In genomic region chr10:39552351-39552814, GRCm38 (mm10) we compare ENCODE assay signal across 9 mouse cellular contexts.
A peak's percentile ranks its signal among the peaks of the same experiment; 100 is the strongest.
DNase-seq lines count a peak whose midpoint lies in the region; ATAC-seq and TF ChIP-seq lines count a peak whose summit lies in the region.
"Had no signal": no experiment of that assay in that cellular context is flagged by ENCODE, and none has a peak within 500 bp of the region (broad histone marks: within the 10 kb centered on the region; RNA-seq: fewer than 3 reads in every experiment).

No protein-coding gene starts in this region.

- H3K9ac ChIP-seq in hindbrain, postnatal 0 days (replicated peaks; ENCODE audit: low read length) = peak overlapping the region; percentile 25

- peak; percentile 59 for ATAC-seq in hindbrain, postnatal 0 days

- H3K27me3 ChIP-seq in hindbrain, postnatal 0 days (ENCODE audit: insufficient read depth, low read length) = no peaks in the 10 kb centered on the region

- no peaks in the 10 kb centered on the region for H3K9me3 ChIP-seq in hindbrain, postnatal 0 days (ENCODE audit: low read length)

- no peak for TF ChIP-seq CTCF in hindbrain, postnatal 0 days (IDR thresholded peaks at IDR 0.05; ENCODE audit: low read depth)
- TF ChIP-seq CTCF in olfactory bulb, adult 2 months (IDR thresholded peaks at IDR 0.05; ENCODE audit: insufficient read depth, low read depth, low read length) = no peak

- peak; percentile 48 to 60 for DNase-seq in kidney, postnatal 4 days
- DNase-seq in kidney, postnatal 36 days = no peak
- DNase-seq in fat pad, adult 2 months (ENCODE audit: extremely low read depth, low read depth, low spot score) = peak; percentile 28
- peak; percentile 57 for DNase-seq in hindbrain, postnatal 0 days (ENCODE audit: low spot score)
- no peak for DNase-seq in layer of hippocampus, postnatal 25 days (ENCODE audit: extremely low spot score in 1 of 2, low spot score in 1 of 2)
- no peak for DNase-seq in gastrocnemius, postnatal 36 days
- DNase-seq in urinary bladder, postnatal 10 days (ENCODE audit: low spot score) = no peak
- DNase-seq: right cerebral cortex, postnatal 14 days had no signal

- H3K4me1 ChIP-seq in hindbrain, postnatal 0 days (ENCODE audit: insufficient read depth, low read length) = peaks cover 34% of the 10 kb centered on the region
- H3K4me1 ChIP-seq in olfactory bulb, adult 2 months (ENCODE audit: control insufficient read depth, insufficient read depth, low read length) = peaks cover 31% of the 10 kb centered on the region

- no peak overlapping the region for H3K4me3 ChIP-seq in hindbrain, postnatal 0 days (ENCODE audit: low read length)
- no peak overlapping the region for H3K4me3 ChIP-seq in olfactory bulb, adult 2 months (ENCODE audit: insufficient read depth, low read depth, low read length)

- H3K27ac ChIP-seq in hindbrain, postnatal 0 days = peak overlapping the region; percentile 82
- H3K27ac ChIP-seq in olfactory bulb, adult 2 months (ENCODE audit: insufficient read depth, low read depth, low read length) = peak overlapping the region; percentile 80; the same call in 1 of the 2 replicates

- WGBS in hindbrain, postnatal 0 days = 2% methylated on average over 6 of the region's 6 CpGs
- WGBS in olfactory bulb, adult 2 months = 13% methylated on average over 6 of the region's 6 CpGs

- H3K4me2 ChIP-seq in hindbrain, postnatal 0 days (ENCODE audit: low read depth, low read length) = no peak overlapping the region

- intact Hi-C loops in gastrocnemius, postnatal 36 days (cut with DNase I) = no loop called here

- no peak for TF ChIP-seq POLR2A in olfactory bulb, adult 2 months (IDR thresholded peaks at IDR 0.05; ENCODE audit: insufficient read depth, low read depth, low read length)

- 0 out of 2 replicates have a peak, but pooled peaks cover 4% of the 10 kb centered on the region for H3K36me3 ChIP-seq in hindbrain, postnatal 0 days (ENCODE audit: insufficient read depth, low read length)

Comparison
In these comparisons a context has a peak if more than half of its experiments do, and no peak if none do; other contexts are left out.
1. DNase-seq: peak in kidney, postnatal 4 days (2 of 2), fat pad, adult 2 months (single experiment) and hindbrain, postnatal 0 days (single experiment); none in kidney, postnatal 36 days (0 of 2), layer of hippocampus, postnatal 25 days (0 of 2), gastrocnemius, postnatal 36 days (0 of 2) and urinary bladder, postnatal 10 days (single experiment).